Mouse (Mus musculus) megakaryocyte, embryonic 14.5 days (primary cell): ENCODE data around the gene Slc44a3.

Source experiments
- FLI1 ChIP-seq: IDR thresholded peaks from 2 replicates; pipeline ENCODE4 v1.6.1; 2012; ENCODE audit warnings: low read length, inconsistent platforms, mixed read lengths
- GATA1 ChIP-seq: IDR thresholded peaks from 3 replicates; pipeline ENCODE4 v1.6.1; 2012; ENCODE audit warnings: mixed read lengths, low read length, inconsistent platforms, borderline replicate concordance

GRCm38 (mm10) chr3:121521123-121521522, 11.1 kb downstream of the Slc44a3 start:
- TF ChIP-seq FLI1: no peak
- no peak for TF ChIP-seq GATA1
